Mouse (Mus musculus): ENCODE data around the gene Dcun1d3.

Gene Dcun1d3

DNA sequence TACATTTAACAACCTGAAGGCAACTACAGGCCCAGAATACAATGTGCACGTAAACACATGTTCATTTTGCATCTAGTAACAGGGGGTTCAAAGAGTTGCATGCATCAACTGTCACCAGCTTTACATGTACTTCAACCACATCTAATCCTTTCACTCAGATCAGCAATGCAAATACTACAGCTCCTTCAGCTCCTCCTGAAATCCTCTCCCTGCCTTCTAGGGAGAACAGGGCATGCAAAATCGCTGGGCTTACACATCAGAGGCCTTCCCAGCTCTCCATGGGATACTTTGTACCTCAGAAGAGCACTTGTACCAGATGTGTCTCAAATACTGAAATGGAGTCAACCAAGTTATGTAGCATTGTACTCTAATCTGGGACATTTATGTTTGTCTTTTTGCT is 23.0 kb downstream of the Dcun1d3 start:
- DNase-seq (ENCODE audit: low read depth, low spot score): no peak

DNA sequence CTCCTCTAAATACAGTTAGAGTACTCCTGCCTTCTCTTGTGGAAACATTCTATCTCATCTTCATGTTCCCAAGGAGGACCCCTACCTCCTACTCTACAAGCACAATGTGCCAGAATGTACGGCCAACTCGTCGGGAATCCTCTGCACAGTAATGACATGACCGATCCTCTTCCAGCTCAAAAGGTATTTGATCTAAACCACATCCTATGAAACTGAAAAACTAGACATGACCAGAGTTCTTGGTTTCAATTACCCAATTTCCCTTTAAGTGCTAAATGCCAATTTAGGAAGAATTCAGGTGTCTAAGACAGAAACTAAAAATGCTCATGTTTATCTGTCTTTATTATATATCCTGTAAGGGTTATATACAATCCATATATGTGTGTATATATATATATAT is 23.9 kb downstream of the Dcun1d3 start:
- no peak for DNase-seq (ENCODE audit: low read depth, low spot score)

DNA sequence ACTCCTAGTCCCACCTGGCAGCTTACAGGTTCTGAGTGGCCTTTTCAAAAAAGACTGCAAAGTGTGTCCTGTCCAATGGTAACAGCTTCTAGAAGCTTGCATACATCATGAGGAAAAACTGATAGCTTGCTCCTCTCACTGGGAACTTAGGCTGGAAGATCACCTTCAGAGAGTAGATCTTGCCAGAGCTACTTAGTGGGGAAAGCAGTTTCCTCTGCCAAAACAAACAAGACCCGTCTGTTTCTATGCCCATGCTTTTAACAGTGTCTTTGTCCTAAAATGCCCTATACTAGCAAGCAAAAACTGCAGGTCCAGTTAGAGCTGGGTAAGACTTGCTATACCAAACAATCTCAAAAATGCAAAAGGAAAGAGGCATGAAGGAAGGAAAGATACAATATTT is 30.0 kb downstream of the Dcun1d3 start:
- DNase-seq (ENCODE audit: low read depth, low spot score): no peak

DNA sequence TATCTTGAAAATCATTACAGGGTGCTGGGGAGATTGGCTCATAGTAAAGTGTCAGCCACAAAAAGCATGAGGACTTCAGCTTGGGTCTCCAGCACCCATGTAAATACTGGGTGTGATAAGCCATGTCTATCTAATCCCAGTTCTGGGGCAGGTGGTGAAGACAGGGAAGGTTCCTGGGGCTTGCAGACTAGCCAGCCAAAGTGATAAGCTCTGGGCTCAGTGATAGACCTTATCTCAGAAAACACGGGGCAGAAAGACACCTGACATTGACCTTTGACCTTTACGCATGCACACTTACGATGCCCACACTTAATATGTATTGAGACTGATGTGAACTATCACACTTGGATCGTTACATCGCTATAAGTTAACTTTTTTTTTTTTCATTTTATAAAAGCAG is 31.6 kb downstream of the Dcun1d3 start:
- no peak for DNase-seq (ENCODE audit: low read depth, low spot score)

DNA sequence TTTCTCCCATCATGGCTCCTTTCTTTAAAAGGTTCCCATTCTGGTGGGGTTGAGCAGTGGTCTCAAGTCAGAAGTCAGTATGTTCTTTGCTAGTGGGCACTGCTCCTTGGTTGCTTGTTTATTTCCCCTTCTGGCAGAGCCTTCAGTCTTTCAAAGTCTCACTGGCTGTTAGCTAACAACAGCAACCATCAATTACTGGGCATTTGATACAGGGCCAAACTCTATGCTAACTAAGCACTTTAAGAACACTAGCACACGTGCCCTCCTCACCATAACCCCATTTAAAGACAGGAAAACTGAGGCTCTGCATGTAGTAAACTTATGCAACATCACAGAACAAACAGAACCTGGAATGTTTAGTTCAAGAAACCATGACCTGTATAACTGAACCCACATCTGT is 33.9 kb downstream of the Dcun1d3 start:
- no peak for DNase-seq (ENCODE audit: low read depth, low spot score)

GRCm38 (mm10) chr7:119861335-119862091 is 34.6 kb downstream of the Dcun1d3 start:
- peak; percentile 79 for DNase-seq (ENCODE audit: low read depth, low spot score)

DNA sequence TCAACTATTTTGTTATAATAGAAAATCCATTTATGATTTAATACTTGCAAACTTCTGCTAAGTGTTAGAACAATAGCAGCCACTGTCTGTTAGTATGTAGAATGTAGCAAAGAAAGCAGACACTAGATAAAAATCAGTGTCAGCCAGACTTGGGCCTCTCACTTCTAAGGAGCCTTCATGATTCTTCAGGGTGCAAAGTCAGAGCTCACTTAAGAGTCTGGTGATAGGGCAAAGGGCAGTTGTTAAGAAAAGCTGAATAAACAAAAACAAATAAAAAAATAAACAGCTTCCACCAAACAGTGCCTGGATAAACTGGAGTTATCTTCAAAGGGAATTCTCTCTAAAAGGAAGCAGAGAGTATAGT is 35.1 kb downstream of the Dcun1d3 start:
- DNase-seq (ENCODE audit: low read depth, low spot score): peak; percentile 11

DNA sequence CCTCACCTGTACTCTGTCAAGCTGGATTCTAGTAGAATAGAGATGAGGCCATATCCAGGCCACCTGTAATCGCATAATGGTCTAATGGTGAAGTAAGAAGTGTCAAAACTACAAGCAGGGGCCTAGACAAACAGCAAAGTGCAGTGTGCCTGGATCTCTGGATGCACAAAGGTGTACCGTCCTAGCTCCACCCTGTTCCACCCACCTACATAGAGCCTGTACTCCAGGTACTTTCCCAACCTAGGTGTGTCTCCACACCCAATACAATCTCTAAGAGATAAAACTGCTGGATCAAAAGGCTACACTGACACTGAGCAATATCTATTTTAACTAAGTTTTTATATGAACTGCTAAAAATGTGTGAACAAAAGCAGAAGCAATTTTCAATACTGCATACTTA is 35.5 kb downstream of the Dcun1d3 start:
- DNase-seq (ENCODE audit: low read depth, low spot score): peak; percentile 20

DNA sequence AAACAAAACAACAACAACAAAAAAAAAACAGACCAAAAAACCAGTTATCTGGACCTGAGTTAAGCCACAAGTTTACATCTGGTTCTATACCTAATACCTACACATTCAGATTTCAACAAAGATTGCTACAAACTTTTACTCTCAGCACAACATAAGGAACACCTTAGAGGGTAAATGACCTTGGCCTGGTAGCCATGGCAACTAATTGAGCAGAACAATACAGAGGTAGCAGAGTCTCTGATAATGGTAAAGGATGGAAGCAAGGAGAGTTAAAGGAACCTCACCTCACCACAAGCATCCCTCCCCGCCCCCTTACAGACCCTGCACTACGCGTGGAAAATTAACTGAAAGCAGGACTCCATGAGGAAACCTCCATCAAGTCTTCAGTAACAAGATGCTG is 36.0 kb downstream of the Dcun1d3 start:
- peak; percentile 14 for DNase-seq (ENCODE audit: low read depth, low spot score)

GRCm38 (mm10) chr7:119859476-119859875 is 36.6 kb downstream of the Dcun1d3 start:
- peak; percentile 28 for DNase-seq (ENCODE audit: low read depth, low spot score)

- DNase-seq (ENCODE audit: low read depth, low spot score): no peak
Measured at GRCm38 (mm10) chr7:119855031-119855430, 41.1 kb downstream of the Dcun1d3 start.

DNA sequence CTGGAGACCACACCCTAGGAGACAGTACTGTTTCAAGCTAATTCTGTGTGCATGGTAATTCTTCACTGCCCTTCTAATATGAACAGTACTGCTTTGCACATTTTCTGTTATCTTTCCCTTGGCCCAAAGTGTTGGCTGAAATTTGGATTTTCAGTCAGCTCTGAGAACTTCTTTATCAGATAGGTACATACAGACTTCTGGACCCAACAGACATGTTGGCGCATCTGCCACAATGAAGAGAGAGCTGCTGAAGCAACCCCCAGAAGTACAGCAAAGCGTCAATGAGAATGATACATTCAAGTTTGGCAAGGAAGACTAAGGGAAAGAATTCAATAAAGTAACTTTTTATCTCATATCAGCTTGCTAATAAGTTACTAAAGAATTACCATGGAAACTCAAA is 41.7 kb downstream of the Dcun1d3 start:
- DNase-seq (ENCODE audit: low read depth, low spot score): no peak

DNA sequence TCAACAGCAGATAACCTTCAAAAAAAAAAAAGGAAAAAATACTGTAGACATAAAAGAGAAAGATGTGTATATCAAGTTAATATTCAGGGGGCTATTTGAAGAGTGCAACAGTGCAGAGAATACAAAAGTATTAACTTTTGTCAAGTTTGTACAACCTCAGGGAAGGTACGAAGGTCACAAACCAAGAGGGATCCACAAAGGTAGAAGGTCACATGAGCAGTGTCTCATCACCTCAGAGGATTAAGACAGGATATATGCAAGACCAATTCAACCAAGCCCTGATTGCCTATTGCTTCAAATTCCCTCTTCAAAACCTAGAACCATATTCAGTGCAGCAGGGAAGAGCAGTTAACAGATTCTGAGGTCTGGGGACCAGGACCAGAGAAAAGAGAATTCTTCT is 42.9 kb downstream of the Dcun1d3 start:
- no peak for DNase-seq (ENCODE audit: low read depth, low spot score)

GRCm38 (mm10) chr7:119852494-119852893 is 43.6 kb downstream of the Dcun1d3 start:
- no peak for DNase-seq (ENCODE audit: low read depth, low spot score)

DNA sequence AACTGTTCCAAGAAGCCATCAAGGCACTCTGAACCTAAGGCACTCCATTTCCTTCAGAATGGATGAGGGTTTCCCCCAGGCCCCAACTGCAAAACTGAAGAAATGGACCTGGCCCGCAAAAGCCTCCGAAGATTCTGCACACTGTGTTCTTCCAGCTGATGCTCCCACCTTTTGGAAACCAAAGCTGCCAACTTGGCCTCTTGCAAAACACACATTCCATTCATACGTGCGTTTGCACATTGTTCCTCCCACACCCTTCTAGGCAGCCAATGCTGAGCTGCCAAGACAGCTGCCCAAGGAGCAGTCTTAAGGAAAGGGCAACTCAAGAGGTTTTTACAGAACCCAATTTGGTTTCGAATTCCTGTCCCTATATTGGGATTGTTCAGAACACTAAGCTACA is 45.4 kb downstream of the Dcun1d3 start:
- DNase-seq (ENCODE audit: low read depth, low spot score): no peak

DNA sequence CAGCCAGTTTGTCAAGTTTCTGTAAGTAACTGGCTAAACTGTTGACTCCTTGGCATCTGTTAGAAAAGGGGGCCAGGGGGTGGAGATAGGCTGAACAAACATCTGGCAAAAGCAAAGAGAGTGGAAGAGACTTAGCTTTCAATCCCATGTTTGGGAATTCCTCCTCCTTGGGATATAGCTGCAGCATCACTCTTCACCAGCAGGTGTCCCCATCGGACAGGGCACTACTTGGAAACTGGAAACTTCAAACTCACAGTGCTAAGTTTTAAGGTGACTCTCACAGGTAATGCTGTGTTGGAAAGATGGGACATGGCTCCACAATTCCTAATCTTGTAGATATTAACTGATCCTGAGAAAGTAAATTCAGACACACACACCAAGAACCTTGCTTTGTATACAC is 47.0 kb downstream of the Dcun1d3 start:
- DNase-seq (ENCODE audit: low read depth, low spot score): peak; percentile 61

GRCm38 (mm10) chr7:119847396-119847795 is 48.7 kb downstream of the Dcun1d3 start:
- DNase-seq (ENCODE audit: low read depth, low spot score): no peak

DNA sequence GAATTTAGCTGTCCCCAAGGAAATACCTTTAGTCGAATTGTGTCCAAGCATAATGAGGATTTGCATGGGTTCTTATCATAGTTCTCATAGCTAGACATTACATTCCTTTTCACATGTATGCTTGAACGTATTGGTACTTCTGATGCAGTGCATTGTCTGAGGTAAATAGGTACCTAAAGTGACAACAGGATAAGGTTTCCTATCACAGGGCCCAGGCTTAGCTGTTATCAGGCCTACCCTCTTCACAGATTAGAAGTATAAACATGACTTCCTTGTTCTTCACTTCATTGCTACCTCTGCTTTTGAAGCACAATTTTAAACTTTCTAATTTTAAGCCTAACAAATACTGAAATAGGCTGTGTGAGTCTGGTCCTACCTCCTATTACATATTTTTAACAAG is 50.6 kb downstream of the Dcun1d3 start:
- DNase-seq (ENCODE audit: low read depth, low spot score): no peak

DNA sequence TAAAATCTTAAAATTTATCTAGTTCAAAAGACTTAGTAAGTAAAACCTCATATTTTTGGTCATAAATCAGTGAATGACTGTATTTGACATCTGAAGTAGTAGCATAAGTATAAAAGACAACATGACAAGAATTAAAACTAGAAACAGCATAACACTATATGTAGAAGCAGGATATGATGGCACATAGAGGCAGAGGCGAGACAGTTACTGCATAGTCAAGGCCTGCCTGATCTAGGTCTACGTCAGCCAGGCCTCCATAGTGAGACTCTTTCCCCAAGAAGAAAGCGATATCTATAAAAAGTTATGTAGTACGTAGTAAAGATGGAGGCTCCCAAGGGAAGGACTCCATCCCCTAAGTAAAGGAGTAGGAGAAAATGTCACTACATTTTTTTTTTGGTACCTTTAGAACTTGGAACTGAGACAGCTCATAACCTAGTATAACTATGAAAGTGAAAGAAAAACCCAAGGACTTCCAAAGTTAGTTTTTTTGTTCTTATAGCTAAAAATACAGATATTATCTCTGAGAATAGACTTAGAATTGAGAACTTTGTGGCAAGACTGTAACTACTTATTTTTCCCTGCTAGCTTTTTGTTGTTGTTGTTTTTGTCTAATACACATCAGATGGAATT is 54.2 kb downstream of the Dcun1d3 start:
- DNase-seq (ENCODE audit: low read depth, low spot score): peak; percentile 33

- DNase-seq (ENCODE audit: low read depth, low spot score): peak; percentile 84
Measured at GRCm38 (mm10) chr7:119835996-119836777, 59.9 kb downstream of the Dcun1d3 start.

- peak; percentile 24 for DNase-seq (ENCODE audit: low read depth, low spot score)
Measured at GRCm38 (mm10) chr7:119835371-119835770, 60.7 kb downstream of the Dcun1d3 start.

- DNase-seq (ENCODE audit: low read depth, low spot score): peak; percentile 13
Measured at GRCm38 (mm10) chr7:119808723-119809122, 87.4 kb downstream of the Dcun1d3 start.

DNA sequence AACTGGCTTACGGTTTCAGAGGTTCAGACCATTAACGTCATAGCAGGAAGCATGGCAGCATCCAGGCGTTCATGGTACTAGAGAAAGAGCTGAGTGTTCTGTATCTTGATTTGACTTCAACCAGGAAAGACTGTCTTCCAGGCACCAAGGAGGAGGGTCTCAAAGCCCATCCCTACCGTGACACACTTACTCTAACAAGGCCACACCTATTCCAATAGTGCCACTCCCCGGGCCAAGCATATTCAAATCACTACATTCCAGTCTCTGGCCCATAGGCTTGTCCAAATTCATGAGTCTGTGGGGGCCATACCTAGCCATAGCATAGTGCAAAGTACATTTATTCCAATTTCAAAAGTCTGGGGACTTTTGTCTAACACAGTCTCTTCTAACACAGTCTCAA is 88.7 kb downstream of the Dcun1d3 start:
- DNase-seq (ENCODE audit: low read depth, low spot score): no peak
